Mouse (Mus musculus): ENCODE measurements around the gene Prpmp5. TPM values are rescaled to one million over a fixed set of nuclear protein-coding genes. Genes with fewer than 3 reads are reported as not detected.

Prpmp5 gene
- polyA plus RNA-seq (2012; rRNA removed), result not detected in 2 replicates

DNA sequence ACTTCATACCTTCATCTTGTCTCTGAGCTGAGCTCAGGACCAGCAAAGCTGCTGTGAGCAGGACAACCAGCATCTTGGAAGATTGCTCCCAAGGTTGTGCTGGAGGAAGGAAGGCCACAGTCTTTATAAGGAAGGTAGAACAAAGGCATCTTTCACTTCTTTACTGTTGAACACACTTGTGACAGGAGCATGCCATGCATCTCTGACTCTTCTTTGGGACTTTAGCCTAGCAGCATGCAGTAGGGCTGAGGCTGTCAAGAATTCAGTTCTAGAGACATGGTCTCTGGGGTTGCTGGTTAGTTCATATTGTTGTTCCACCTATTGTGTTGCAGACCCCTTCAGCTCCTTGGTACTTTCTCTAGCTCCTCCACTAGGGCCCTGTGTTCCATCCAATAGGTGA, at the start of gene Prpmp5:
Gene Prpmp5, minus strand, starts transcription at position 101 of the 400 bp plus-strand sequence.

GRCm38 (mm10) chr6:132364034-132364433, 49.5 kb upstream of the Prpmp5 start, which contains the start of gene Gm8882:
Gene Gm8882 (minus strand): TSS chr6:132364134.

Other genes with a start within 250 kb of the Prpmp5 start
- not detected in 2 replicates for gene Prb1, start 104.2 kb downstream of the Prpmp5 start, polyA plus RNA-seq (2012; rRNA removed)
- gene Gm8882, start 49.4 kb upstream of the Prpmp5 start, polyA plus RNA-seq (2012; rRNA removed), result not detected in 2 replicates